Mouse (Mus musculus): ENCODE data around the gene Apopt1.
"Not testable (repeated sequence)": the region's sequence is repeated elsewhere in the genome, so short reads cannot be mapped to it uniquely, and the experiment has no call there.

Gene Apopt1

DNA sequence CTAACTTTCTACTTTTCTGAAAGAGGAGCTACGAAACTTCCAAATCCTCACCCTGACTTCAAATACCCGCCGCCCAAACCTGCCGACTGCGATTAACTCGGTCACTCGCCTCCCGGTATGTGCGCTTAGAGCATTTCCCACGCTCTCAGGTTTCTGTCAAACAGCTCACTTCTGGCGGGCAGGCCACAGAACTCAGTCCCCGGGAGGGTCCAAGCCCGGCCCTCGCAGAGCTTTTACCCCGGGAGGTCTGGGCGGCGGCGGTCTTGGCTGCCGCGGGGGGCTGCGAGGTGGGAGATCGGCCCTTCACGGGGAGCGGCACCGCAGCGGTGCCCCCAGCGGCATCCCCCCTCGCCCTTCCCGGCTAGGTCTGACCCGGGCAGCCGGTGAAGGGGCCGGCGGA lies 585 bp upstream of the Apopt1 start:
- DNase-seq: peak; percentile 62

DNA sequence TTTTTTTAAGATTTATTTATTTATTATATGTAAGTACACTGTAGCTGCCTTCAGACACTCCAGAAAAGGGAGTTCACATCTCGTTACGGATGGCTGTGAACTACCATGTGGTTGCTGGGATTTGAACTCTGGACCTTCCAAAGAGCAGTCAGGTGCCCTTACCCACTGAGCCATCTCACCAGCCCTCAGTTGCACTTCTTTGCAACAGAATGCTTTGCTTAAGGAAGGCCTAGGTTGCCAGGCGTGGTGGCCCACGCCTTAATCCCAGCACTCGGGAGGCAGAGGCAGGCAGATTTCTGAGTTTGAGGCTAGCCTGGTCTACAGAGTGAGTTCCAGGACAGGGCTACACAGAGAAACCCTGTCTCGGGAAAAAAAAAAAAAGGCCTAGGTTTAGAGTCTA lies 819 bp downstream of the Apopt1 start:
- not testable (repeated sequence) for DNase-seq

GRCm38 (mm10) chr12:111716505-111716904 lies 3.4 kb downstream of the Apopt1 start:
- DNase-seq: no peak

DNA sequence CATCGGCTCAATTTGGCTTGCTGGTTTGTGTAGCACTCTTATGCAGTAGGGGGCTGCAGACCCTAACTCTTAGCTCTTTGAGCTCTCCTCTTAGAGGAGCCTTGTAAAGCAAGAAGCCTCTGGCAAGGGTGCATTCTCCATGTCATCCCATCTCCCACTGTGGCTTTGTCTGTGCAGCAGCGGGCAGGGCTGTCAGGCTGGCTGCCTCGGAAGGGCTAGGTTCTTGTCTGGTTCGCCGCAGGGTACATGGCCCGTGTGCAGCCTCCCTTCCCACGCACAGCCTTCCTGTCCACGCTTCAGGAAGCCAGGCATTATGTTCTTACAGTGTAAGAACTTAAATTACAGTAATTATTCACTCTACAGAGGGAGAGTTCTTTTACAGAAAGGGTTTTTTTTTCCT lies 5.6 kb downstream of the Apopt1 start:
- DNase-seq: no peak

DNA sequence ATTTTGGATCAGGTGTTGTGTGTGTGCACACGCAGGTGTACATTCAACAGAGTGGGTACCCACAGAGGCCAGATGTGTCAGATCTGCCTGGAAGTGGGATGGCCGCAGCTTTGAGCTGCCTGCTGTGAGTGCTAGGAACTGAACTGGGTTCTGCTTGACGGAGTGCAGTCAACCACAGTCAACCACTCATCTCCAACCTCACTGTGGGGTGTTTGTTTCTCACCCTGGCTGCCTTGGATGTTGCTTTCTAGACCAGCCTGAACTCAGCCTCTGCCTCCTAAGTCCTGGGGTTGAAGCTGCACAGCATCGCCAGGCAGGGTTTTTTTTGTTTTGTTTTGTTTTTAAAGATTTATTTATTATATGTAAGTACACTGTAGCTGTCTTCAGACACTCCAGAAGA lies 7.2 kb downstream of the Apopt1 start:
- DNase-seq: no peak

DNA sequence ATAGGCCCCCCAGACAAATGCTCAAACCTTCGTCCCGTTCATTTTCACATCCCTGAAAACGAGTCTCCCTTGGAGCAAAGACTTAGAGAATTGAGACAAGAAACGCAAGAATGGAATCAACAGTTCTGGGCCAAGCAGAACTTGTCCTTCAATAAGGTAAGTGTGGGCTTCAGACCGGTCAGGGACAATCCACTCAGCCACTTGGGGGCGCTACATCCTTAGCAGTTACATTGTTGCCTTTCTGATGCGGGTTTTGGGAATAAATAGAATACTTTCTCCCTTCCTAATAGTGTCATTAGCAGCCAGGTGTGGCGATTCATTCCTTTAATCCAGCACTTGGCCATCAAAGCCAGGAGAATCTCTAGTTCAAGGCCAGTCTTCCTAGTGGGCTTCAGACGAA lies 9.6 kb downstream of the Apopt1 start:
- DNase-seq: peak; percentile 52

DNA sequence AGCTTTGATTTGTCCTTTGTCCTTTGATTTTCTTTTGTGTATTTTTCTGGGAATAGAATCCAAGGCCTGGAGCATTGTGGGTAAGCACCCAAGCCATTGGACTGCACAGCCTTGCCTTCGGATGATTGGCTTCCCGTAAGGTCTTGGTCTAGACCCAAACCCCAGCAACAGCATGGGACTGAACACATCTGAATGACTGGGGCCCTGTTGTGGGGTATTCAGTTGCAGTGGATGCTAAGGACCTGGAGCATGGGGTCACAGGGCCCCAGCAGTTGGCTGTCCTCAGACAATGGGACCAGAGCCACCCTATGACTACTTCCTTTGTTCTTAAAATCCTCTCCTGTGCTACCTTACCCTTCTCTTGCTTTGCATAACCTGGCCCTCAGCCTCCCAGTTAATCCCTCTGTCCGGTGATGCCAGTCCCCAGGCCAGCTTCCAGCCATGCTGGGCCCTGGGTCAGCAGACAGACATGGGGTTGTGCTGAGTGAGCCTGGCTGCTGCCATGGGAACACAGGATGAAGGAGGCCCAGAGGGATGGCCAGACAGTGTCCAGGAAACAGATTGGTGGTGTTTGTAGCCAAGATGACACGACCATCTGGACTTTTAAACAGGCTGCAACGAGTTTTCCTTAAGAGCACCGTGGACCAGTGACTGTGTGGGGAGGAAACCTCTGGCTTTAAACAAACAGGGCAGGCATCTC lies 11.7 kb downstream of the Apopt1 start:
- DNase-seq: peak; percentile 32

DNA sequence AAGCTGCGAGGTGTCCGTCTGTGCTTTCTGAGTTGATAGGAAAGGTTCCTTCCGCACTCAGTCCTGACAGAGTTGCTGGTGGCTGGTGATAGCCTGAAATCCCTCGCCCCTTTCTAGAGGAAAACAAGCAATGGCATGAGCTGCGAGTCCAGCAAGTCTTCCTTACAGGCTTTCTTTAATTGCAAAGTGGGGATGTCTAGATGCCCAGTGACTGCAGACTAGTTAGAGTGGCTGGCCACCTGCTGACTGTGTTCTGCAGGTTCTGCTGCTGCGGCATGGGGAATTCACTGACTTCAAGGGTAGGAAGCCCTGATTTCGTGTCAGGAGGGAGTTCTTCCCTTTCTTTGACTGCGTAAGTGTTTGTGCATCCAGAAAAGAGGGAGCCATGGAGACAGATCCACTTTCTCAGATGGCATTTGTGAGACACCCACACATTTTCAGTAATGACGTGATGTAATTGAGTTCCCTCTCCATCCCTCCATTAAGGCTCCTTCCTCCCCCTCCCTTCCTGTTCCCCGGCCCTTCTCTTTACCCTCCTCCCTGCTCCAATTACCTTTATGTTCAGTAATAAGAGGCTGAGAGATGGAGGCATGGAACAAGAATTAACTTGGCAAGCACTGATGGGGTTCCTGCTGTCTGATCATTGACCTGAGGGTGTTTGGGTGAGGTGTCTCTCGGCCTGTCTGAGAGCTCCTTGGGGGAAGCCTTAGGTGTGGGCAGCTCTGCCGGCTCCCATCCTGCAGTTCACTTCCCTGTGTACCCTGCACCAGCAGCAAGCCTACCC lies 12.5 kb downstream of the Apopt1 start:
- no peak for DNase-seq

- no peak for DNase-seq
Measured at GRCm38 (mm10) chr12:111726122-111726463, 13.0 kb downstream of the Apopt1 start.

DNA sequence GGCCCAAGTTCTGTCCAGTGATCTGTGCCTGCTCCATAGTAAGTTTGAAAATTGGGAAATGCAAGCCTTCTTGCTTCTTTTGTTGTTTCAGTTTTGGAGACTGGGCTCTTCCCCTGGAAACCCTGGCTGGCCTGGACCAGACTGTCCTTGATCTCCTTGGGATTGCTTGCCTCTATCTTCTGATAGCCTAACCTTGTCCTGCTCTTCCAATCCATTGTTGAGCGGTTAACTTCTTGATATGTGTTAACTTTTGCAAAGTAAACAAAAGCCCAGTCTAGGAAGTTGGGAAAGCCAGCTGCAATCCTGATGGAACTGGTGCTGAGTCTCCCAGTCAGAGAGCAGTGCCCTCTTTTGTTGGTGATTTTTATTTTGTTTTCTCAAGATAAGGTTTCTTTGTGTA lies 14.9 kb downstream of the Apopt1 start:
- DNase-seq: no peak

GRCm38 (mm10) chr12:111731822-111732807 lies 19.1 kb downstream of the Apopt1 start:
- peak; percentile 96 for DNase-seq

DNA sequence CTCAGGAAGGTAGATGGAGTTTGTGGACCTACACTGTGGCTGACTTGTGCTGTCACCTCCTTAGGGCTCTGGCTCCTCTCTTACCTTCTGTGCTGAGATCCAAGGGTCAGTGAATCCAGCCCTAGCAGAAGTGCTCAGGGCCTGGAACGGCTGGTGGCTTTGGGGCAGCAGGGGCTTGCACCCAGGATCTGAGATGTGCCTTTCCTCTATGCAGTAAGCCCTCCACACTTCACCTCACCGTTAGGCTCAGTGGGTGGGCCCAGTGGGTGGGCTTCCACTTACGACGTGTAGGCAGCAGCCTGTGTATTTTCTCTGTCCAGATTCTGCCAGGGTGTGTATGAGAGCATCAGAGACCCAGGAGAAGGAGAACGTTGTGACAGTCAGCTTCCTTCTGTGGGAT lies 19.9 kb downstream of the Apopt1 start:
- no peak for DNase-seq

- no peak for DNase-seq
Measured at GRCm38 (mm10) chr12:111734912-111735311, 21.9 kb downstream of the Apopt1 start.

- not testable (repeated sequence) for DNase-seq
Measured at GRCm38 (mm10) chr12:111736676-111737075, 23.6 kb downstream of the Apopt1 start.

- no peak for DNase-seq
Measured at GRCm38 (mm10) chr12:111737370-111737769, 24.3 kb downstream of the Apopt1 start.

DNA sequence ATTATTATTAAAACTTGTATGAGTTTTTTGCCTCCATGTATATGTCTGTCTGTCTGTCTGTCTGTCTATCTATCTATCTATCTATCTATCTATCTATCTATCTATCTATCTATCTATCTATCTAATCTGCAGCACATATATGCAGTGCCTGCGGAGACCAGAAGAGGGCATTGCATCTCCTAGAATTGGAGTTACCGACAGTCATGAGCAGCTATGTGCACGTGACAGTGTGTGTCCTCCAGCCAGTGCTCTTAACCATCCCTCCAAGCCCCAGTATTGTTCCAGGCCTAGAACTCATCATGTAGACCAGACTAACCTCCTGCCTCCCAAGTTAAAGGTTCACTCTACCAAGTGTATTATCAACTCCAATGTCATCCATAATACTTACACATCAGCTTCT lies 25.7 kb downstream of the Apopt1 start:
- peak; percentile 71 for DNase-seq

DNA sequence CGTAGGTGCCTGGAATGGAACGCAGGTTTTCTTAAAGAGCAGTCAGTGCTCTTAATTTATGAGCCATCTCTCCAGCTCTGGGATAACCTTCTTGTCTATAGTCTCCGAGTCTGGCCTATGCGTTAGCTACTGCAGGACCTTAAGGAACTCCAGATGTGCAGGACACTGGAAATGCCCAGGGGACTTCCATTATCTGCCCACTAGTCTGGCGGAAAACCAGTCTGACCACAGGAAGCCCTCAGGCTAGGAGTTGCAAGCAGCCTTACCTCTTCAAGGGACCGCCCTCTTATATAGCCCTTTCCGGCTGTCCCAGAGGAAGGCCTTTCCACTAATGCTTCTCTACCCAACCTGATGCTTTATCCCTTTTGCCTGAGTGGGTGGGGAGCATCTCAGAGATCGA lies 28.3 kb downstream of the Apopt1 start:
- DNase-seq: peak; percentile 20

GRCm38 (mm10) chr12:111743419-111743818 lies 30.4 kb downstream of the Apopt1 start:
- DNase-seq: no peak

GRCm38 (mm10) chr12:111743981-111744423 lies 30.9 kb downstream of the Apopt1 start:
- DNase-seq: no peak

DNA sequence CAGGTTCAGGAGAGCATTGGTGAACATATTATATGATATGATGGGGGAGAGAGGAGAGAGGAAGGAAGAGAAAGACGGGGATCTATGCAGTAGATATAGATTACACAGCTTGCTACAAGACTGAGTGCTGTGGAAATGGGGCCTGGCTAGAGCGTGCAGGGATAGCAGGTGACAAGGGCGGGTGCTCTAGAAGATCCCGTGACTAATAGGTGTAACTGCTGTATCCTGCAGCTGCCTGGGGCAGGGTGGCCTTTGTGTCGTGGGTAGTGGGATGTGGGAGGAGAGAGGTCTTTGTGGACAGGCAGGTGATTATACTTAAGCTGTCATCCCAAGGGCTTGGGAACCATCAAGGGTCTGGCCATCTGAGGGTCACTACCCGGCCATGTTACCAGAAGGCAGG lies 32.2 kb downstream of the Apopt1 start:
- DNase-seq: no peak

- no peak for DNase-seq
Measured at GRCm38 (mm10) chr12:111746091-111746490, 33.0 kb downstream of the Apopt1 start.

DNA sequence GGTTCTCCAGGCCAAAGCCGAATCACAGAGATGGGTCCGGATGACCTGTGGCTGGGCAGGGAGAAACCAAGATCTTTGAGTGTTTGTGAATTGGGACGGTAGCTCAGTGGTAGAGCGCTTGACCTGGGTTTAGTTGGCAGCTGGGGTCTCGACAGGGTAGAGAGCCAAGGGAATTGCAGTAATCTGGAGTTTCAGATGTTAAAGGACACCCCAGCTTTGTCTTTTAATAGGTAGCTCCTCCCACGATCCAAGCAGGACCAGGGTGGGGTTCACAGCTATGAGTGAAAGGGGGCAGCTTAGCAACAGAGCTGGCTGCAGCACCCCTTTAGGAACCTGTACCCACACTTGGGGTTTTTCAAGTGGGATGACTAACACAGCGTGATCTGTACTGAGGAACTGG lies 34.4 kb downstream of the Apopt1 start:
- no peak for DNase-seq

GRCm38 (mm10) chr12:111750739-111751138 lies 37.7 kb downstream of the Apopt1 start:
- DNase-seq: no peak

All from embryo, embryonic 11 days (tissue).